Mouse (Mus musculus) ES-E14 (cell line): ENCODE results near the gene Sox2. TPM values are rescaled to one million over a fixed set of nuclear protein-coding genes. Genes with fewer than 3 reads are reported as not detected.

Experiments
- DNase-seq: peaks from one replicate; pipeline ENCODE4 v3.0.0-alpha.2; 2013; ENCODE audit warnings: low read depth, low spot score
- H3K27ac ChIP-seq: 2 replicates; pipeline ENCODE4 v1.5.1; 2012; ENCODE audit warnings: low read depth, mild to moderate bottlenecking, low read length, moderate library complexity, mixed read lengths; ENCODE audit not compliant: poor library complexity, insufficient read depth, severe bottlenecking
- H3K36me3 ChIP-seq: 2 replicates; pipeline ENCODE4 v1.6.1; 2012; ENCODE audit warnings: mild to moderate bottlenecking, low read length, moderate library complexity, mixed read lengths; ENCODE audit not compliant: control insufficient read depth, poor library complexity, insufficient read depth, severe bottlenecking
- H3K4me1 ChIP-seq, 2 experiments: fragments of 150-350 bp in 1 of 2; sonication (generic) in 1 of 2; 2 replicates each; pipeline ENCODE4 v1.6.1; 2012; ENCODE audit warnings: low read length in 2 of 2, mild to moderate bottlenecking in 1 of 2, mixed read lengths in 1 of 2; ENCODE audit not compliant: control insufficient read depth in 2 of 2, insufficient read depth in 2 of 2, poor library complexity in 1 of 2
- H3K4me3 ChIP-seq, 2 experiments: fragments of 150-350 bp in 1 of 2; sonication (generic) in 1 of 2; 2 replicates each; pipeline ENCODE4 v1.5.1; 2012; ENCODE audit warnings: low read length in 2 of 2, low read depth in 1 of 2, mild to moderate bottlenecking in 1 of 2, mixed read lengths in 1 of 2; ENCODE audit not compliant: insufficient read depth in 1 of 2, poor library complexity in 1 of 2, severe bottlenecking in 1 of 2
- H3K9ac ChIP-seq: 2 replicates; pipeline ENCODE4 v1.6.1; 2012; ENCODE audit warnings: low read depth, mild to moderate bottlenecking, low read length, mixed read lengths; ENCODE audit not compliant: poor library complexity, insufficient read depth, severe bottlenecking
- H3K9me3 ChIP-seq: fragments of 150-350 bp; sonication (generic); 2 replicates; pipeline ENCODE4 v1.6.1; 2012; ENCODE audit warnings: low read depth, mild to moderate bottlenecking, low read length; ENCODE audit not compliant: control insufficient read depth, insufficient read depth
- CHD2 ChIP-seq: IDR thresholded peaks from 2 replicates; pipeline ENCODE4 v1.6.1; 2014; ENCODE audit warnings: mild to moderate bottlenecking, low read depth, low read length, inconsistent platforms
- HCFC1 ChIP-seq: IDR thresholded peaks from 2 replicates; pipeline ENCODE4 v1.6.1; 2012; ENCODE audit warnings: low read length, inconsistent platforms, borderline replicate concordance; ENCODE audit not compliant: insufficient read depth
- MAFK ChIP-seq: IDR thresholded peaks from 2 replicates; pipeline ENCODE4 v1.6.1; 2014; ENCODE audit warnings: mild to moderate bottlenecking, low read depth, low read length, inconsistent platforms; ENCODE audit not compliant: insufficient read depth
- ZC3H11A ChIP-seq: IDR thresholded peaks from 2 replicates; pipeline ENCODE4 v1.6.1; 2012; ENCODE audit warnings: low read depth, mild to moderate bottlenecking, inconsistent platforms, low read length, borderline replicate concordance
- ZNF384 ChIP-seq: IDR thresholded peaks from 2 replicates; pipeline ENCODE4 v1.6.1; 2012; ENCODE audit warnings: low read depth, low read length, inconsistent platforms
- in situ Hi-C, 2 experiments: fragments of 600-800 bp; cut with MboI; formaldehyde crosslinking; loops; one replicate each; pipeline ENCODE4 v1.15.1; 2025; ENCODE audit warnings: low sequenced_read_pairs in 2 of 2, inconsistent platforms in 1 of 2; ENCODE audit not compliant: unreplicated experiment in 2 of 2
- total RNA-seq: library from RNA; depleted of rRNA; stranded (reverse); fragments of 300-350 nt; gene quantifications from 2 replicates; pipeline ENCODE4 v1.2.3, GENCODE M21; 2012

Sox2 gene
- total RNA-seq, 1 experiment, result 179 TPM

DNA sequence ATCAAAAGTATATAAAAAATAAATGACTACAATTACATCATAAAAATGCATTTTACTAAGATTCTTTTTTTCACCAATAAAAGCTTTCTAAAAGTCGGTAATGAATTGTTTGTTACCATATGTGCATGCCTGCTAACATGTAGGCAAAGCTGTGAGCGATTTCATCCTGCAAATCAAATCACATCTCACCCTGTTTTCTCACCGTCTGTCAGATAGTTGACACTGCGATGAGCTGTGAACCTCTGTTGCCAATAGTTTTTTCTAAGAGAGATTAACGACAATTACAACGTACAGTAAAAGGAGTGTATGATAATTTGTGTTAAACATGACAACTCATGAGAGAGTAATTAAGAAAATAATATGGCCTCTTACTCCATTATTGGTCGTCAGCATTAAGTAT, 31.3 kb upstream of the Sox2 start:
- no peak for TF ChIP-seq CHD2
- TF ChIP-seq ZNF384, result no peak
- no peak for TF ChIP-seq MAFK
- no peak for TF ChIP-seq ZC3H11A
- TF ChIP-seq HCFC1, result no peak
- Histone ChIP-seq H3K4me3 (no peak overlapping the region), H3K9me3 (no peaks in the 10 kb centered on the region), H3K36me3 (no peaks in the 10 kb centered on the region), H3K27ac (no peak overlapping the region), H3K4me1 (no peaks in the 10 kb centered on the region; a peak in 1 of 4 replicates), H3K9ac (no peak overlapping the region)
- in situ Hi-C loops, result no loop called here
- no peak for DNase-seq

GRCm38 (mm10) chr3:34620121-34620520, 30.1 kb upstream of the Sox2 start:
- DNase-seq, result no peak
- TF ChIP-seq CHD2 (no peak), HCFC1 (no peak), ZC3H11A (no peak), MAFK (no peak), ZNF384 (no peak)
- in situ Hi-C loops, result no loop called here
- H3K27ac ChIP-seq, result no peak overlapping the region
- H3K4me1 ChIP-seq, result peaks cover 2 to 3% of the 10 kb centered on the region in 2 experiments; a peak in 1 of 4 replicates
- H3K36me3 ChIP-seq, result no peaks in the 10 kb centered on the region
- H3K9ac ChIP-seq, result no peak overlapping the region
- no peaks in the 10 kb centered on the region for H3K9me3 ChIP-seq
- H3K4me3 ChIP-seq, result no peak overlapping the region

DNA sequence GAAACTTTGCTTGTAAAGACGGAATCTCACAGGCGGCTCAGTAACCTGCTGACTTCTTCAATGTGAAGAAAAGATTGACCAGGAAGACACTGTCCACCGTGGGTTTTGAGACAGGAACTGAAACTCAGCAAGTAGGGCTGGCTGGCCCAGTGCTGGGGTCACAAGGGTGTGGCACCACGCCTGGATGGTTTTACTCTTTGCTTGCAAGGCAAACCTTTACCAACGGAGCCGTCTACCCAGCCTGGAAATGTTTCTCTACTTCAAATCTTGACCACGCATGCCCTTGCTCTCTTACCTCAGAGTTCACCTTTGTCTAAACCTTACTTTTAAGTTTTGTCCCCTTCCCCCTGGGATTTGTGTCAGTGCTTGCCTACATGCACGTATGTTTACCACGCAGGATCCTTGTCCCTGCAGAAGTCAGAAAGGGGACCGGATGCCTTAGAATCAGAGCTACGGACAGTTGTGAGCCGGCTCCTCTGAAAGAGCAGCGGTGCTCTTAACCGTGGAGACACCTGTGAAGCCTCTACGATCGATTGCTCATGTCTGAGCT, 25.4 kb upstream of the Sox2 start:
- H3K4me3 ChIP-seq, result 0 out of 4 replicates have a peak overlapping the region, but pooled peaks of 1 of the 2 experiments have one; percentile 25
- no peak overlapping the region for H3K9ac ChIP-seq
- TF ChIP-seq HCFC1 (no peak), ZC3H11A (no peak), CHD2 (no peak), MAFK (no peak), ZNF384 (no peak)
- in situ Hi-C loops, result no loop called here
- DNase-seq, result no peak
- peaks cover 2 to 3% of the 10 kb centered on the region in 2 experiments; a peak in 1 of 4 replicates for H3K4me1 ChIP-seq
- H3K9me3 ChIP-seq, result no peaks in the 10 kb centered on the region
- no peaks in the 10 kb centered on the region for H3K36me3 ChIP-seq
- no peak overlapping the region for H3K27ac ChIP-seq

DNA sequence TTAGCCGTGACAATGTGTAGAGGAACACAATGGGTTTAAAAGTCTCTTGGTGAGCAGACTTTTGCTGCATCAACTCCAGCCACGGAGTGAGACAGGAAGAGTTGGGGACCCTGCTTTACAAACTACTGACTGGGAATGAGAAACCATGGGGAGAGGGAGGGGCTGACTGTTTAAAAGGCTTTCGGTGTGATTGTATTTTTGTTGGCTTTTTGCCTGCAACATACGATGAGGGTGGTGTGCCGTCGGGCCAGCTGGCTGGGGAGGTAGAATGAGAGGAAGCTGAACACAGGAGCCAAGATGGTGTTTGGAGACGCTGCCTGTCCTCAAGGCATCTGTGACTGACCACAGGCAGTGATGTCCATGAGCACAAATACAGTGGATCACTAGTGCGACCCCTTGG, 23.7 kb upstream of the Sox2 start:
- Histone ChIP-seq H3K27ac (no peak overlapping the region), H3K4me3 (no peak overlapping the region), H3K4me1 (peaks cover 2 to 3% of the 10 kb centered on the region in 2 experiments; a peak in 1 of 4 replicates), H3K9ac (no peak overlapping the region), H3K36me3 (no peaks in the 10 kb centered on the region), H3K9me3 (no peaks in the 10 kb centered on the region)
- in situ Hi-C loops, result no loop called here
- no peak for TF ChIP-seq CHD2
- no peak for TF ChIP-seq HCFC1
- TF ChIP-seq ZC3H11A, result no peak
- TF ChIP-seq MAFK, result no peak
- TF ChIP-seq ZNF384, result no peak
- no peak for DNase-seq

- DNase-seq, result no peak
- Histone ChIP-seq H3K4me1 (no peaks in the 10 kb centered on the region), H3K27ac (no peak overlapping the region), H3K9ac (no peak overlapping the region), H3K4me3 (no peak overlapping the region), H3K36me3 (no peaks in the 10 kb centered on the region), H3K9me3 (no peaks in the 10 kb centered on the region)
- TF ChIP-seq HCFC1, result no peak
- TF ChIP-seq CHD2, result no peak
- TF ChIP-seq MAFK, result no peak
- TF ChIP-seq ZC3H11A, result no peak
- no peak for TF ChIP-seq ZNF384
- in situ Hi-C loops, result no loop called here
These were observed 20.2 kb upstream of the Sox2 start for GRCm38 (mm10) chr3:34630031-34630430.
